Mouse (Mus musculus) adrenal gland, postnatal 14 days (tissue): Measurements from ENCODE around the gene Nrap. TPM values are rescaled to one million over a fixed set of nuclear protein-coding genes. Genes with fewer than 3 reads are reported as not detected.
A peak's percentile ranks its signal among the peaks of the same experiment; 100 is the strongest.
"Not testable (repeated sequence)": the region's sequence is repeated elsewhere in the genome, so short reads cannot be mapped to it uniquely, and the experiment has no call there.

ENCODE experiments used
- DNase-seq: peaks from one replicate; pipeline ENCODE4 v3.0.0; 2021; ENCODE audit warnings: mixed read lengths
- long read RNA-seq, 2 experiments: library from polyadenylated mRNA; stranded (forward); transcript quantifications; one replicate each; pipeline ENCODE4 v2.0.0; 2021
- total RNA-seq: library from RNA; stranded (reverse); gene quantifications from 2 replicates; pipeline ENCODE4 v1.2.3, GENCODE M21; 2021

Gene Nrap
- 0.11 TPM in 2 replicates for total RNA-seq
- long read RNA-seq, experiment 1, partial matches to known transcripts: 1 of 1 reads
- long read RNA-seq, experiment 1, other reads (novel, unspliced or antisense): 0 of 1 reads
- long read RNA-seq, experiment 2: 0 reads

- no peak for DNase-seq
Measured at GRCm38 (mm10) chr19:56389879-56390278, at the start of gene Nrap. Nrap (minus strand) TSS chr19:56390037.

DNA sequence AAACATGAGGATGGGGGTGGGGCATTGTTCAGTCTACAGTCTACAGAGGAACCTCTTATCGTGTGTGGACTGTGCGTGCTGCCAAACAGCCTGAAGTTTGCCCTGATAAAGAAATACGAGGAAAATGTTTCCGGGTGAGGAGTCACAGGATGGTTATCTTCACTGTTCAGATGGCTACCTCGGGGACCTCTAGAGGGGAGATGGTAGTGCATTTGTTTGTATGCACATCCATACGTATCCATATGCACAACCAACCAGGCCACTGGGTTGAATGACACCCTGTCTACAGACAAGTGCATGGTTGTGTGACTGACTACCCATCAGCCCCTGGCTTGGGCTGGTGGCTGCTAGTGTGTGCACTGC lies 49.2 kb upstream of the Nrap start:
- no peak for DNase-seq

GRCm38 (mm10) chr19:56438357-56439071 lies 48.7 kb upstream of the Nrap start:
- no peak for DNase-seq

DNA sequence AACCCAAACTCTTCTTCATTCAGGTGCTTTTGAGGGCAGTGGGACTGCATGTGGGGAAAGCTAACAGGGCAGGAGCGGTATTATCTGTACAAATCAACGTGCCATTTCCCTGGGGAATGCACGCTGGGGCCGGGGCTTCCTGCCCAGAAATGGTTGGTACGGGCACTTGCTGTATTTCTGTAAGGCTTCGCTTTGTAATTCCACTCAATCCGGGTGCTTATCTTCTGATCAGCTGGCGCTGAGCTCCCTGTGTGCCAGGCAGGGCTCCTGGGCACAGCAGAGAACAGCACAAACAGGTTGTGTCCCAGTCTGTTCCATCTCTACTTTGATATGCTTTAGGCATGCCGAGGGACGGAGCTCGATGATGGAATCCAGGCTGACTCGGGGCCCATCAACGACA lies 46.5 kb upstream of the Nrap start:
- peak; percentile 34 for DNase-seq

DNA sequence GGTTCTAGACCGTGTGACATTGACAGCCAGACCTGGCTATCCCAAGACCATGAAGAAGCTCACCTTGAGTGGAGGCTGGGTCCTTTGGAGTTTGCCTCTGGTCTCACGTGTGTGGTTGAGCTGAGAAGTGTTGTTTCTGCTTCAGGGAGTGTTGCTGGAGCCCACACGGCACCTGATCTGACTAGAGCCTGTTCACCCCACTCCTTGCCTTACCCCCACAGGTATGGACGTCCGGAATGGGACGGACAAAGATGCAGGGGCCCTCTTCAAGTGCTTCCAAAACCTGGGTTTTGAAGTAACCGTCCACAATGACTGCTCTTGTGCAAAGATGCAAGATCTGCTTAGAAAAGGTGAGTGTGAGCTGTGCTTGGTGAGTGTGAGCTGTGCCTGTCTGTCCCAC lies 43.7 kb upstream of the Nrap start:
- DNase-seq: no peak

DNA sequence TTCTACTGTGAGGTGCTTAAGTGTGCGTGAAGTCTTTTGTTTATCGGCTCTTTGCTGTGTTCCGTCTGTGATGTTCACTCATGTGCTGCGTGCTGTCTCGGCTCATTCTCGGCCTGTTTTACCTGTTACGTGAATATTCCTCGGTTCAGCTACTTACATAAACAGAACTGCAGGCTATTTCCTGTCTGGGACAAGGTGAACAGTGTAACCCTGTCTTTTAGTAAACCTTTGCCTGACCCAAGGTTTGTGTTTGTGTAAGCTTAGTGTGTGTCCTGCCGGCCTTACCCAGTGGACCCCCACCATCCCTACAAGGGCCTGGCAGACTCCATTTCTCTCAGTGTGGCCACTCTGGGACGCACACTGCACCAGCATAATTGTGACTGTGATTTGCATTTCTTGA lies 42.9 kb upstream of the Nrap start:
- no peak for DNase-seq

DNA sequence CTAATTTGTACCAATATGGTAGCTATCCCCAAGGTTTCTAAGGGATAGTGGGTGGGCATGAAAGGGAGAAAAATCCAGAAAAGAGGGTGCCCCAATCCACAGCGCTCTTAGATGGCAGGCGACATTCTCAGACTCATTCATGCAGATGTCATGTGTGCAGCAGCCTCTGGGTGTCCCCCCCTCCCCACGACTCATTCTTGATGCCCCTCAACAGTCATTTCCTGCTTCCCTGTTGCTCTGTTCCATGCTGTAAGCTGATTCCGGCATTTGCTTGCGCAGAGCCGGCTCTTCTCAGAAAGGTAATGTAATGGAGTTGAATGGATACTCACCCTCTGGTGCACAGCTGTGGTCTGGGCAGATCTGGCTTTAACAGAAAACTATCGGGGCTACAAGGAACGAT lies 40.5 kb upstream of the Nrap start:
- no peak for DNase-seq

- peak; percentile 63 for DNase-seq
Measured at GRCm38 (mm10) chr19:56425492-56425891, 35.7 kb upstream of the Nrap start.

GRCm38 (mm10) chr19:56424606-56425395 lies 35.0 kb upstream of the Nrap start:
- no peak for DNase-seq

- no peak for DNase-seq
Measured at GRCm38 (mm10) chr19:56423370-56423769, 33.5 kb upstream of the Nrap start.

- DNase-seq: peak; percentile 92
Measured at GRCm38 (mm10) chr19:56422476-56423338, 32.9 kb upstream of the Nrap start.

DNA sequence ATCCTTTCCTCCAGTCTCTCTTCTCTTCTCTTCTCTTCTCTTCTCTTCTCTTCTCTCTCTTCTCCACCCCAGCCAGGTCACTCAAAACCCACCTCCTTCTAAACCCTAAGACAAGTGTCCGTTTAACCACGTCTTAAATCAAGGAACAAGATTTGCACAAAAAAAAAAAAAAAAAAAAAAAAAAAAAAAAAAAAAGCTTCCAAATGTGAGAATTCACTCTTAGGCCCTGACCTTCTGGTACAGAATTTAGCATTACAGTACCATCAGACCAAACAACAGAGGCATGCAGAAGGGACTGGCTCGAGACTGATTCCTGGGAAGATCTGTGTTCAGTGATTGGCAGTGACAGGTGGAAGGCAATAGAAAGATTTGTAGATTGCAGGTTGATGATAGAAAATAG lies 30.5 kb upstream of the Nrap start:
- no peak for DNase-seq

DNA sequence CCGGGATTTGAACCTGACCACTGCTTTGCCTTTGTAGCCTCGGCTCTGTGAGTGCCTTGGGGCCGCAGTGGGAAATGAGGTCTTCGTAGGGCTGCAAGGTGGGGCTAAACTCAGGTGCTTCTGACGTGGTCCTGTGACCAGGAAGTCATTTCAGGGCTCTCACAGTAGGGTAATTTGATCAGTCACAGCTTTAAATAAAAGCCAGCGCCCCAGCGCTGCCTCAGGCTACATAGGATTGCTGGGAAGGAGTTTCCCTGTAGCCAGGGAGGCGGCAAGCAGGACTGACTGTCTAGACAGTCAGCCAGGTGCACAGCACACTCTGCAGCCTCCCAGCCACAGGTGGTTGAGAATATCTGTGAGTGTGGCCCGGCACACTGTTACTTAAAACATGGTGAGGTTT lies 29.6 kb upstream of the Nrap start:
- no peak for DNase-seq

DNA sequence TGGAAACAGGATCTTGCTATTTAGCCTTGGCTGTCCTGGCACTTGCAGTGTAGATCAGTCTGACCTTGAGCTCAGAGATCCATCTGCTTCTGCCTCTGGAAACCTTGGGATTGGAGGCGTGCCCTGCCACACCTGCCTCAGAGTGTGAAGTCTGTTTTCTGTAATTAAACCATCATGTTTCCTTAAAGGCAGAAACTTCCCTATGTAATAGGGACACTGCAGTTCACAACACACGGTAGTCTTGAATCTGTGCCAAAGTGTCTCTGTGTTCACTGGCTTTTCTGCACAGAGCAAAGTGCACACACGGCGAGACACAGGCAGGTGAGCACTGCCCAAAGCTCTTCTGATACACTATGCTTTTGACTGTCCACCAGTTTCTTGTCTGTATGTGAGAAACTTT lies 28.6 kb upstream of the Nrap start:
- DNase-seq: no peak

- not testable (repeated sequence) for DNase-seq
Measured at GRCm38 (mm10) chr19:56409884-56410283, 20.0 kb upstream of the Nrap start.

- no peak for DNase-seq
Measured at GRCm38 (mm10) chr19:56406581-56406980, 16.7 kb upstream of the Nrap start.

- DNase-seq: no peak
Measured at GRCm38 (mm10) chr19:56405824-56406223, 16.0 kb upstream of the Nrap start.

- no peak for DNase-seq
Measured at GRCm38 (mm10) chr19:56401864-56402263, 12.0 kb upstream of the Nrap start.

- peak; percentile 90 for DNase-seq
Measured at GRCm38 (mm10) chr19:56400200-56400599, 10.4 kb upstream of the Nrap start.

DNA sequence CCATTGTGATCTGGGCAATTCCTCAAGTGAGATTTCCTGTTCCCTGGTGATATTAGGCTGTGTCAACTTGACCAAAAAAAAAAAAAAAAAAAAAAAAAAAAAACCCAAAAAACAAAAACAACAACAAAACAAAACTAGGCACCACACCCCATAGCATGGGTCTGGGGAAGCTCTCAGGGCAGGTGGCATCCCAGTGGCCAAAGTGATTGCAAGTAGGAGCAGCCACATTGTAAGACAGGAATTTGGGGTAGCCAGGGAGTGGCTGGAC lies 8.6 kb upstream of the Nrap start:
- no peak for DNase-seq

DNA sequence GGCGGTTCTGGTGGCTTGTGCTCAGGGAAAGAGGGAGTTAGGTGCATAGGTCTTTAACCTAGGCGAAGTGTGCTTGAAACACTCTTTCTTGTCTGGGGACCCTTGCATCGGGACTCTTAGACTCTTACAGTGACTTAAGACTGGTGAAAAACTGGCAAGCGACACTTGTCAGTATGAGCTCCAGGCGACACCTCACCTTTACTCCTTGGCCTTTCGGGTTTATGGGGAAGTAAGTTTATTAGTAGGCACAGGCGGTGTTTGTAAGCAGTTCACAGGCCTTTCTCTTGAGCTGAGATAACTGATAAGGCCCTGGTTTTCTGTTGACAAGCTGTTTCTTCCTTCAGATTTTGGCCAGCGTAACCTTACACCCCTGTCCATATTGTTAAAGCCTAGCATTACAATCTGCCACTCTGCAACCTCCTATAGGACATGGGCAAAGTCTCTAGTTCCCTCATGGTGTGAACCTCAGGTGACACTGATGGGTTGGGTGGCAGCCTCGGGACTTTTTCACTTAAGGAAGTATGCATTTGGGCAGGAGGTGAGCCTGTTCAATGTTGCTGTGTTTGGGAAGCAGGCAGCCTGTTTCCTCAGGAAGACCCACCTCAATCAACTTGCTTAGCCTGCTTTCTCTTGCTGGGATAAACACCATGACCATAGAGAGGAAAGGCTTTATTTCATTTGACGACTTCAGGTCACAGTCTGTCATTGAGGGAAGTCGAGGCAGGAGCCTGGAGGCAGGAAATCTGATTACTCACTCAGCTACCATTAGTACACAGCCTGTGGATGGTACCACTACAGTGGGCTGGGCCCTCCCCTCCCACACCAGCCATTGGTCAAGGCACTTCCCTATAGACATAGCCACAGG lies 8.1 kb upstream of the Nrap start:
- no peak for DNase-seq
